Mouse (Mus musculus) liver (tissue): Measurements from ENCODE around the gene Ablim2.
A peak's percentile ranks its signal among the peaks of the same experiment; 100 is the strongest.

ENCODE experiments used
- DNase-seq: peaks from one replicate; pipeline ENCODE4 v3.0.0-alpha.2; 2020; ENCODE audit warnings: mixed read lengths

Gene Ablim2

DNA sequence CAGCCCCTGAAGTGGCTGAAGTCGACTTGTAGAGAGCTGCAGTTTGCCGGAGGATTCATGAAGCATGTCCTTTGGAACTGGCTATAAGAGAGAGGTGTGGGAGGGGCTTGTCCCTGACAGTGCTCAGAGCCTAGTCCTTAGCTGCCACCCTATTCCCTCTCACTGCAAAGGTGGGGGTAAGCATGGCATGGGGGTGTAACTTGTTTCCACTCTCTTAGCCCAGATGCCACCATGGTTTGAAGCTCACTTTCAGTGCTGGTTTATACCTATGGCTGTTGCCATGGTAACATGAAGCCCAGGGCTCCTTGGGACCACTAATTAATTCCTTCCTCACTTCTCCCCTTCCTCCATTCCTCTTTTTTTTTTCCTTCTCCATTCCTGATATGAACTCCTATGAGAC, 57.4 kb downstream of the Ablim2 start:
- DNase-seq = no peak

DNA sequence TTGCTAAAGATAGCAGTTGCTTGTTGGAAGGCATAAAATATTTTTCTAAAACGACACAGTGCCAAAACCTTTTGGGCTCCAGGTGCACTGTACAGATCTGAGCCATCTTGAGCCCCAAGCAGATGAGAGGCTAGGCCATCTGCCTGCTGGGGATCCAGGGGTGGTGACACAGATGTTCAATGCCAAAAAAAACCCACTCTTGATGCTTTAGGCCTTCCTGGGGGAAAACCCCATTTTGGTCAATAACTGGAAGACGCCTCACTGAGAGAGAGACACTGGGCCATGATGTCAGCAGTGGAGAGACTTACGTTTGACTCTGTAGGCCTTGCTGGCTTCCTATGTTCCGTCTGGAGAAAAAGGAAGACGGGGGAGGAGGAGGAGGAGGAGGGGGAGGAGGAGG, 59.6 kb downstream of the Ablim2 start:
- no peak for DNase-seq

DNA sequence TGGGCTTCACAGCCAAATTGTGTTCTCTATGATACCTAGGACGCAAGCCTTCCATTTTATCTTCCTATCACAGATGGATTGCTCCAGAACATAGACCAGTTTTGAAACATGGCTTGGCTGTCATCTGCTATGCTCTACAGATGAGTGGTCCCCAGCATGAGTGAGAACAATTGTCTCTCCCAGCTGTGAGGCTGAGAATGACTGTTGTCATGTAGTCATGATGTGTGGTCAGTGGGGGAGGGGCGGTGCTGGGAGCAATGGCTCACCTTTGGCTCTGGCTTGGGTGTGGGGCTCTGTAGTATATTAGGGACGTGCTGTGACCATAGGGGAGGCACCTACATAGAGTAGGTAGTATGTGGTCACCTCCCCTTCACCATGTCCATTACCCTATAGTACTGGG, 60.2 kb downstream of the Ablim2 start:
- DNase-seq = no peak

DNA sequence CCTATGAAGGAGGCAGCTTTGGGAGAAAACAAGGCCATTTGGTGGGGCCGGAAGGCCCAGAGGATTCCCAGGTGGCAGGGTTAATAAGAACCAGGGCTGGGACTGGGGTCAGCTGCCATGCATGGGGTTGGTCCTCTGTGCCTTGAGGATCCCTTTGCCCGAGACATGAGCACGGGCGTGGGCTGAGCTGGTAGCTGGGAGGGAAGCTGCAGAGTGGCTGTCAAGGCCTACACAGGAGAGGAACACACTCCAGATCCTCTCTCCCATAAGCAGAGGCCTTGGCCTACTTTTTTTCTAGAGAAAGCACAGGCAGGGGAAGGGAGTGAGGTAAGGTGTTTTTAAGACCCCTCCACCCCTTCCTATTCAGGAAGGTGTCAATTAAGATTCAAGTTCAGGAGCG, 65.0 kb downstream of the Ablim2 start:
- DNase-seq = no peak

DNA sequence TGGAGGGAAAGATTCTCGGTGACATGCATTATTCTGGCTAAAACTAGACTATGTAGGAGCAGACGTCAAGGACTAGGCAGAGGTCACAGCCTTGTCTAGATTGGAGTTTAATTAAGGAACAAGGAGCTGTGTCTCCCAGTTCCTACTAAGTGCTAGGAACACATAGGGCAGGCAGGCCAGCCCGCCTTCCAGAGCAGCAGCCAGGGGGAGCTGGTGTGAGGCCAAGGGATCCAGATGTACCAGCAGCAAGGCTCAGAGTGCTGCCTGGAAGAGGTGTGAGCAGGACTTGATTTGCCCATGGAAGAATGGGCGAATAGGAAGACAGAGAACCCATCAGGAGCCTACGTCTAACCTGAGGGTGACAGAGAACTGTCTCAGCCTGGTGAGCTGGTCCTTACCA, 68.8 kb downstream of the Ablim2 start:
- no peak for DNase-seq

DNA sequence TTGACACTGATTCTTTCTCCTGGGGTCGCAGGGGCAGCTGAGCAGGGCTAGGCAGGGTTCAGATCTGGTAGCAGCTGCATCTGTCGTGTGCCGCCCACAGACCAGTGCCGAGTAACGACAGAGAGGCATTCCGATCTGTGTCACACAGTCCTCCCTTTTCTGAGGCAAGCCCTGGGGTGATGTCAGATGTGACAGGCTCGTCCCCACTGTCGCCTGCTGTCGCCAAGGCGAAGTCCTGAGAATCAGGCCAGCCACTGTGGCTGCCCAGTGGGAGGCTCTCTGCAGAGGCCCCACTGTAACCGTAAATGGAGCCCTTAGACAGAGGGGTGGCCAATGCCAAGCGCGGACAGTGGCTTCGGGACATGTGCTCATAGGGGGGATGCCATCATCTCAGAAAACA, 69.4 kb downstream of the Ablim2 start:
- DNase-seq = no peak

DNA sequence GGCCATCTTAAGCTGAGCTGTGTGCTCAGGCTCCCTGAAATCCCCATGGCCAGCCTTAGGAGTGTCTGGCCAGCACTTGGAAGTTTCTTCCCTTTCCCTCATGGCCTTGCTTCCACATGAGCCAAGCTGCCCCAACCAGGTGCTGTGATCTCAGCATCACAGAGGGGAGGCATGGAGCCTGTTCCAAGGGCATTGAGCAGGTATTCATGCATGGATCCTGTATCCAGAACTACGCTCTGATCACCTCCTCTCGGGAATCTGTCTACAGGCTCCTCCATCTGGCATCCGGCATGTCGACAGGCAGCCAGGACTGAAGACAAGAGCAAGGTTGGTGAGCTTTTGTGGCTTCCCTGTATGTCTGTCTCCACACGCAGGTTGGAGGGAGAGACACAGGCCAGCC, 70.2 kb downstream of the Ablim2 start:
- no peak for DNase-seq

DNA sequence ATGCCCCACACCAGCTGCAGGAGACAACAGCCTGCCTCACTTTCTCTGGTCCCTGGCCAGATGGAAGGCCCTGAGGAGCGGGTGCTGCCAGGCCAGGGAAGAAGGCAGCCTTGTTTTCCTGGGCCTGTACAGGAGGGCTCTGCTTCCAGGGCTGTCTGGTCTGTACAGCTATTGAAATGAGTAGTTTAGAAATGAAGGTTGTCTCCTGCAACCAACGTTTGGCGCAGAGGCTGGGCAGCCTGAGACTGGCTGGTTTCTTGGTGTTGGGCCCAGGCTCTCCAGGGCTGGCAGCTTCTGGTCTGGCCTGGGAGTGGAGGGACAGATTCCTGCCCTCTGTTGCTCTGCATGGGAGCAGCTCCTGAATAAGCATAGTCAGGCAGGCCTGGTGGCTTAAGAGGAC, 72.4 kb downstream of the Ablim2 start:
- DNase-seq = no peak

DNA sequence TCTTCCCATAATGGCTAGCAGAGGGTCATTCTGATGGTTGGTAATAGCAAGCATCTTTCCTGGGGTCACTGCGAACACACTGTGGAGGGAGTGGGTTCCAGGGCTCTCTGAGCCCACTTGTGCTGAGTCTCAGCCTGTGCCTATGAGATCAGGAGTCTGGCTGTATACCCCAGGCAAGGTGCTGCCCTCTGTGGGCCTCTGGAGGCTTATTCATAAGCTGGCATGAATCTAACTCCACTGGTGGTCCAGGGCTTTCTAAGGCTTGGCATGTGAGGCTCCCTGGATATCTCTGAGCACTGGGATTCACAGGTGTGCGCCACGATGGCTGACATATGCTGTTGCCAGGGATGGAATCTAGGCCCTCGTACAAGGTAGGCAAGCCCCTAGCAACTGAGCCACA, 76.2 kb downstream of the Ablim2 start:
- DNase-seq = no peak

DNA sequence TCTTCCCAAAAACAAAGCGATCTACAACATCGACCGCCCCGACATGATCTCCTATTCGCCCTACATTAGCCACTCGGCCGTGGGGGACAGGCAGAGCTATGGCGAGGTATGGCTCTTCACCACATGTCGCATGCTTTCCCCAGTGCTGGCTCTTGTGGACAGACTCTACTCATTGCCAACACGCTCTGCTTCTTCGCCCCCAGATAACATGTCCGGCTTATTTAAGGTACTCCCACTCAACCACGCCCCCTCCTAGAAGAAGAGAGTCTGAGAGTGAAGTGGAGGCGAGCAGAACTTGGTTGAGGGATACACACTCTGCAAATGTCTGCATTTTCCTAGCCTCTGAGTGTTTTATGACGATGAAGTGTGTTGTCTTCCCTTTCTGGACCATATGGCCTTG, 79.3 kb downstream of the Ablim2 start:
- DNase-seq = no peak

DNA sequence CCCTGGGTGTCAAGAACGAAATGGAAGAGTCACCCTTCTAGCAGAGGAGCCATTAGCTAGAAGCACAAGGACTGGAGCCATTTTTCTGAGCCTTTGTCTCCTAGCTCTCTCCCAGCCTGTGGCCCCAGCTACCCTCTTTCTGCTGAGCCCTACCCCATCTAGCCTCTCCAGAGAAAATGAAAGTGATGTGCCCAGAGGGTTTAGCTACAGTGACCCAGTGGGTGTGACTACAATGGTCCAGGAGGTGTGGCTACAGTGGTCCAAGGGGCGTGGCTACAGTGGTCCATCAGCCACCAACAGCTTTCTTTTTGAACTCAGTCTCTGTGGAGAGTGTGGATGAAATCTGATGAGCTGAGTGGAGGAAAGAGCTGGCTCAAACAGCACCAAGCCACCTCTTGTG, 81.6 kb downstream of the Ablim2 start:
- no peak for DNase-seq

DNA sequence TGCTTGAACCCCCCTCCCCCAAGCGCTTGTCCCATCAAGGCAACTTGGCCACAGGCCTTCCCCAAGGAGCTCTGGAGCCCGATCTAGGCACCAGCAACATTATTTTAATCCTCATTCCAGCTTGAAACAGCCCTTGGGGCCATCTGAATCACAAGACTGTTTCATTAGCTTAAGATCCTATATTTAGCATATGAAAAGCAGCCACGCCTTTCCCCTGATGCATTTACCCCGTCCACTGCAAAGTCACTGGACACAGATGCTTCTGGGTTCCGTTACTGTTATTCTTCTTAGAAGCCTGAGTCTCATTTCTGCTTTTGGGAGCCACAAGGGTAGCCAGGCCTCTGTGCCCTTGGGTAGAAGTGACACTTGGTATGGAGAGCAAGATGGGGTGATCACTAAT, 93.8 kb downstream of the Ablim2 start:
- DNase-seq = no peak

DNA sequence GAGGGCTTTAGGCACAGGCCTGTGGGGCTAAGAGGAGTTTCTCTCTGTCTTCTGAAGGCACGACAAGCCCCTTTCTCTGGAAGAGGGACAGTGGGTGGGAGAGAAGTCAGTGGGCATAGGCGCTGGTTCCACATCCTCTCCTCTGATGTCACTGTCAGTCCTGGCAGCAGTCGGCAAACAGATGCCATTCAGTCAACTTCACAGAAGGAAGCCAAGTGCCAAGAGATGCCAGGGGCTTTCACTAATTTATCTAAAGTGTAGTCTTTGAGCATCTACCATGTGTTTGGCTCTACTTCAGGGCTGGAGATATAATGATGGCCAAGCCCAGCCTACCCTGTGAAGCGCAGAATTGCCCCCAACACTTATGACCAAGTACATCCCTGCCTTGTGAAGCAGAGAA, 95.8 kb downstream of the Ablim2 start:
- no peak for DNase-seq

DNA sequence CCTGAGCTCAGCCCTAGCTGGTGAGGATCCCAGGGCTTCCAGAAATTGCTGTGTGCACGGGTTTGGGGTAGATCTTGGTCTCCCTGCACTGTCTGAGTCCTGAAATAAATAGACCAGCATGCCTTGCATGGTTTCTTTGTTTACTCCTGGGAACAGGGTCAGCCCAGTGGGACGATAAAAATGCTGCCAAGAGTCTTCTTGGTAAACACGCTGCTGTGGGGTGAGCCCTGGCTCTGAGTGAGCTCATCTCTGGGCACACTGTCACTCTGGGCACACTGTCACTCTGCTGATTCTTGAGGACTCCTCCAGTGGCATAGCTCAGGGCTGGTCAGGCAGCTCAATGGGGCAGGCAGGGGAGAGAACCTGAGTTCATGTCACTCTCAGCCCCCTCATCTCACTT, 98.6 kb downstream of the Ablim2 start:
- DNase-seq = no peak

DNA sequence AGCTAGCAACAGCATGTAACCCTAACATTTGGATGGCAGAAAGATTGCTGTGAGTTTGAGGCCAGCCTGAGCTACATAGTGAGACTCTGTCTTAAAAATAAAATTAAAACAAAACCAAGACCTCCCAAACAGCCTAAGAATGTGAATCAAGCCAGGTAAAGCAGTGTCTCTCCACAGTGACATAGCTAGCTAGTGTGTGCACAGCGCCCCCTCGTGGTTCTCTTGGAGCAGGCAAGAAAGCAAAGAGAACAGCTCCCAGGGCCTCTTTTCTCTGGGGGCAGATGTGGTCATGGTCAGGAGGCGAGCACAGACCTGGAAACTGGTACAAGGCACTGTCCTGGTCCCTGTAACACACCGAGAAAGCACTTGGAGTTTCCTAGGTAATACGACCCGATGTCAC, 100.4 kb downstream of the Ablim2 start:
- peak; percentile 72 for DNase-seq

DNA sequence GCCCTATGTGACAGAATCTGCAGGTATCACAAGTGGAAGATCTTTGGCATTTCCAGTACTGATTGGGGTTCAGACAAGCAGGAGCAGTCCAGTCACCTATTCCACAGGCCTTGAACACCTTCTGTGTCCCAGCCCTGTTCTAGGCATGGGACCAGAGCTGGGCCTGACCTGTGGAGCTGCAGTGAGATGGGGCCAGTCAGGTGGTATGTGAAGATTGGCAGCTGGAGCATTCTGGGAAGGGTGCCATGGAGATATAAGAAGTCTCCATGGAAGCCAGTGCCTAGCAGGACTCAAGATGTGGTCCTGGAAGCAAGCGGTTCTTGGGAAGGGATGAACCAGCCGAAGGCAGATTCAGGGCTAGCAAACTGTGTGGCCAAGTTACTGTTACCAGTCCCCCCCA, 103.8 kb downstream of the Ablim2 start:
- DNase-seq = no peak

DNA sequence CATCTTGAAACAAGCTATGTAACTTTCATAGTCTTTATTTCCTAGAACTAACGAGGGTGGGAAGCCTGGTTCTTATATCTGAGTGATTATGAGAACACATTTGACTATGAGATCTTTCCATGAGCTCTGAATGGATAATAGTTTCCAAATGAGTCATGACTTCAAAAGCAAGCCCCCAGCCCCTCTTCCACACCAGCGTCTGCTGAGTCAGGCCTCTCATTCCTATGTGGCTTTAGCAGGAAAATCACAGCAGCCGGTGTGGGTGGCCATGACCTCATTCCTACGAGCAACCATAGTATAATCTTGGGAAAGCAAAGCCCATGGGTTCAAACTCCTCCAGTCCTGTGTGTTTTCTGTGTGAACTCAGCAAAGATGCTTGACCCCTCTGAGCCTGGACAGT, 112.3 kb downstream of the Ablim2 start:
- DNase-seq = no peak

DNA sequence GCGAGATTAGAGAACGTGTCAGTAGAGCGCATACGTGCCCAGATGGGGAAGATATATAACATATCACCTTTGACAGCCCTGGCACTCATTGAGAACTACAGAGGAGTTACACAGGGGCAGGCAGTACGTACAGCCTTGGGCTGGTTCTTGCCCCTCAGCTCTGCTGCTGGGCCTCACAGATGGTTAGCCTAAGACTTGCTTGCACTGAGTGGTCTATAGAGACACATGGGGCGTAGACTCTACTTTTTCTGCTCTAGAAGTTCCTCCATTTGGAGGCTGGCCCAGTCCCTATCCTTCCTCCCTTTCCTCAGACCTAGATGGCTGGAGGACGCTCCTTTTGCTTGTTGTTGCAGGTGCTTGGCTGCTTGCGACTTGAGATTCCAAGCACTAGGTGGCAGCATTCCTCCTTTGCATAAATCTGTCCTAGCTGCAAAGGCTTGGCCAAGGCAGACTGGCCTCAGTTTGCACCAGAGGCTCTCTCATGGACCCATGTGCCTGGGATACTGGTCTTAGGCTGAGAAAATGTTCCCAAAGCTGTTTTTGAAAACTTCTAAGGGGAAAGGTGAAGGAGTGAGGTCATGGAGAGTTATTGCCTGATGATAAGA, 112.8 kb downstream of the Ablim2 start:
- DNase-seq = peak; percentile 49

DNA sequence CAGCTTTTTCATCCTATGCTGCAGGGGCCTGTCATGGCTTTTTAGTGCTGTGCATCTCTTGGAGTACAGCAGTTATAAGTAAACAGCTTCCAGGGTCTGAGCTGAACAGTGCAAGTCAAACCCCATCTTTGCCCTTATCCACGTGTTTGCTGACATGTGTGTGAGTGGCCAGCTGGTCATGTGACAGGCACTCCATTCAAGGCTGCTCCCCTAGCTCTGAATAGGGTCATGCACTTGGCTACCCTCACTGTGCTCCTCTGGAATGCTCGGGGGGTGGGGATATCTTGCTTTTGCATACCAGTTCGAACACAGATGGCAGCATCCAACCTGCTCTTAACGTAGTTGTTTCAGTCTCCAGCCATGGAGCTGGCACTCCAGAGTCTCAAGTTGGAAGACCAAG, 115.7 kb downstream of the Ablim2 start:
- DNase-seq = no peak

DNA sequence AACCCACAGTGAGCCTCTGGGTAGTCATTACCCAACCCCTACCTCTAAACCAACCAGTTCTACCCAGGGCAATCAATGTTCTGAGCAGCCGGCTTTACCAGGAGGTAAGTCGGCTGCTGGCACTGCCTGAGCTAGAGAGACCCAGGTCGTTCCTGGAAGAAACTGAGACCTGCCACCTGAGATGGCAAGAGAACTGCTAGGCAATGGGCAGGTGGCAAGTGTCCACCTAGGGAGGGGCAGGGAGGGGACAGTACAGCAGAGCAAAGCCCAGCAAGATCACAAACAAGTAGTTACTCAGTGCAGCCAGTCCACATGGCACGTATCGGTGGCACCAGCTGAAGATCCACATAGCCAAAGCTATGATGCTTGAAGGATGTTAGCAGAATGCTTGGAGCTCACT, 118.6 kb downstream of the Ablim2 start:
- no peak for DNase-seq

DNA sequence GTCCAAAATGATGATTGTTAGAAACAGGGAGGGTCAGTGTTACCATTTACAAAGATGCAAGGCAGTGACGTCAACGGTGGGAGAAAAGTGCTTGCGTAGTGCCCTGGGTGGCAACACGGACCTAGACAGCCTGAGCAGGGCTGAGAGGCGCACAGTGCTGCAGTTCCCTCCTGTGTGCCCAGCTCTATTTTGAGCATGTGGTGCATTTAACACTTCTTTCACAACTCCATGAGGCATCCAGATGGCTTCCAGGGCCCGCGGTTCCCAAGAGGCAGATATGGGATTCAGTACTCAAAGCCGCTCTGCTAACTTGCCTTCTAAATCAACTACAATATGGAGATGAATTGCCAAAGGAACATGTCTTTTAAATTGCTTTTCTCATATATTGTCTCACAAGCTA, 121.5 kb downstream of the Ablim2 start:
- no peak for DNase-seq

DNA sequence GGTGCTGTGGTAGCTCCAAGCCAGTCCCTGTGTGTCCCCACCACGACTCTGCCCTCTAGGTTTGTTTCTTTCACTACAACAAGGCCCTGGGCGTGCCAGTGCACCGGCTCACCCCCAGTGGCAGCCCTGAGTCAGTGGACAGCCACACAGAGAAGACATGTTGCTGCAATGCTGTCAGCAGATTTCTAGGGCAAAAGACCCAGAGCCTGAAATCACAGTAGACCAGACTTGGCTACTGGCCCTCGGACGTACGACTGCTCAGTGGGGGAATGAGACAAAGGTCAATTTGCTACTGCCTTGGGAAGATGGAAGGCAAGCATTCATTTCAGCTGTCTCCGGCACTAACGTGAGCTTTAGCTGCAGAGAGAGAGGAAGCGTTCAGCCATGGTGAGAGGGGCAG, 124.7 kb downstream of the Ablim2 start:
- DNase-seq = no peak

DNA sequence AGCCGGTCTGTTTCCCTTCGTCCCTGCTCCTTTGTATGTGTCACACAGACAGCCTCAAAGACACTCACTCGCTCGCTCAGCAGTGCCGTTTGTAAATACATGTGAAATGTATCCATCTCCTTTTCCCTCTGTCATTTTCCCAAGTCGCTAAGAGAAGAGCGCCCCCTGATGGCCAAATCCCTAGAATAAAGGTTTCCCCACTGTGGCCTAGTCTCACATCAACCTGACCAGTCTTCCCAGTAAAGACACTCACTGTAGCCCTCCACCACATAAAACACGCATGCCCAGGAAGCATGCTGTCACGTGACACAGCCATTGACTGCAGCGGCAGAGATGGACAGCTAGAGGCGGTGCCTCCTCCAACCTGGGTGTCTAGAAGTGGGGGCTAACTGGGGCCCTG, 126.6 kb downstream of the Ablim2 start:
- peak; percentile 33 for DNase-seq

DNA sequence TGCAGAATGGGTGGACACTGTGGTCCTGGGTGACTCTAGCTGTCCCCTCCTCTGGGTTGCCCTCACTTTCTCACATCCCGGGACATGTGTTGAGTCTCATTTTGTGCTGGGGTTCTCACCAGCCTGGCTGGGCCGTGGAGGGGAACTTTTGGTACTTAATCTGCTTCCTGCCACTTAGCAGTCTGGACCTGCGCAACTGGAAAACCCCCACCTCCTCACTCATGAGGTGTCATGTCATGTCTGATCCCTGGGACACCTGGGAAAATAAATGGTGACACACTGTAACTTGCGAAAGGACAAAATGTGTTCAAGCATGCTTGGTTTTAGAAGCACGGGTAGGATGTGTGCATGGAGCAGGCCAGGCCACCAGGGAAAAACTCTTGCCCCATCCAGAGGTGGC, 127.0 kb downstream of the Ablim2 start:
- DNase-seq = no peak

DNA sequence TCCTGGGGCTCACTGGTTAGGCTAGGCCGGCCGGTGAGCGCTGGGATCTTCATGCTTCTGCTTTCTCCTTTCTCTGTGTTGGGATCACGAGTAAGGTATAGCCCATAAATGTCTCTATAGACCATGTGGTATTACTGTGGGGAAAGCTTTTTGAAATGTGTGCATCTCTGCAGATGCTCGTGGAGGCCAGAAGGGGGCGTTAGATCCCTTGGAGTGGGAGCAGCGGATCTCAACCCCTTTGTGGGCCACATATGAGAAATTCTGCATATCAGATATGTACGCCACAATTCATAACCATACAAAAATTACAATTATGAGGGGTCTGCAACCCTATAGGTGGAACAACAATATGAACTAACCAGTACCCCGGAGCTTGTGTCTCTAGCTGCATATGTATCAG, 131.3 kb downstream of the Ablim2 start:
- DNase-seq = no peak

DNA sequence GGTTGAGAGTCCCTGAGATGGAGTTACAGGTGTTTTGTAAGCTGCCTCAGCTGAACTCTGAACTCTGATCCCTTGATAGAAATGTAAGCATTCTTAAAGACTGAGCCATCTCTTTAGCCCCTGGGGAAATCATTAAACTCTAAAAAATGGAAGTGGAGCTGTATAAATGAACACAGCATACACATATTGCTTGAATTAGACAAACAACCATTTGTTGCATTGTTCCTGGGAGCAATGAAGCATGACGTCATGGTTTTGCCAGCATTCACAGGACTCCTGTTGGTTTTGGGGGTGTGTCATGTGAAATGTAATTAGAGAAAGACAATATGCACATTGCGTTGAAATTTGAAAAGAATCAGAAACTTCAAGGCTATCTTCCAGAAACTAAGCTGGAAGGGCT, 132.0 kb downstream of the Ablim2 start:
- DNase-seq = no peak
